Mouse (Mus musculus): ENCODE results near the gene Edaradd. TPM values are rescaled to one million over a fixed set of nuclear protein-coding genes. Genes with fewer than 3 reads are reported as not detected.

Edaradd gene
- polyA plus RNA-seq (2017; shearing (Covaris generic)) = 1 to 10 TPM in 1 of 2 experiments, under 1 TPM in 1; 0.61 to 1.1 TPM

DNA sequence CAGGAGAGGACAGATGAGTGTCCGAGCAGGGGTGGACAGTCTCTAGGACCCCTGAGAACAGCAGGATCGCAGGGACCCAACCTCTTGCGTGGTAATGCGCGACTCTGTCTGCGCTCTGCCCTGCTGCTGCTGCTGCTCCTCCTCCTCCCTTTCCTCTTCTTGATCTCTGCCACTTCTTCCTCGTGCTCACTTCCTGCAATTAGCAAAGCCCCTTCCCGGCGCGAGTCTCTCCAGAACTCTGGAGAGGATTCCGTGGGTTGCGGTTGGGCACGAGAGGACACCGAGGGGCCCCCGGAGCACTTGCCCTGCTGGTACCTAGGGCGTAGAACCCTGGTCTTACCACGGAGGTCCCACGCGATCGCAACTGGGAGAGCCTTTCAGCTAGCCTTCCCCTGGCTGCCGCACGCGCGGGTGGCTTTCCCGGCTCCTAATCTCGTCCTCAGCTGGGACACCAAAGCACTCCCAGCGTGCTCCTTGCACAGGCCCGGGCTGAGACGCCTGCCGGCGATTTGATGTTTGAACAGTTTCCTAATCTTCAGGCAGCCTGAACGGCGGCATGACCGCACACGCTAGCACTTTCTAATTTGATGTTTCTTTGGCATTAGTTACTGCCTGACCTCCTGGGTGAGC, at the start of gene Edaradd:
TSS of gene Edaradd (minus strand) at position 484 of the 630 bp plus-strand sequence.

GRCm38 (mm10) chr13:12565621-12566390, 45.6 kb upstream of the Edaradd start, which contains the start of gene Ero1lb:
TSS of gene Ero1lb (plus strand) at chr13:12565874.

GRCm38 (mm10) chr13:12464844-12465243, 55.4 kb downstream of the Edaradd start, which contains the start of gene Lgals8:
TSS of gene Lgals8 (minus strand) at chr13:12464944.

Other genes starting within 250 kb of the Edaradd start
- 1 to 10 TPM; 5.3 to 6.5 TPM for gene Actn2, start 179.7 kb downstream of the Edaradd start, polyA plus RNA-seq (2017; shearing (Covaris generic))
- 10 to 100 TPM; 45.1 to 48.5 TPM for gene Heatr1, start 125.4 kb downstream of the Edaradd start, polyA plus RNA-seq (2017; shearing (Covaris generic))
- 10 to 100 TPM; 66.1 to 73.0 TPM for gene Lgals8, start 55.5 kb downstream of the Edaradd start, polyA plus RNA-seq (2017; shearing (Covaris generic))
- 10 to 100 TPM; 16.2 to 20.7 TPM for gene Ero1lb, start 45.4 kb upstream of the Edaradd start, polyA plus RNA-seq (2017; shearing (Covaris generic))

Data from inflammation-experienced regulatory T-cells (primary cell).